Mouse (Mus musculus): ENCODE results near the gene Slc25a19.
A peak's percentile ranks its signal among the peaks of the same experiment; 100 is the strongest.

Gene Slc25a19

GRCm38 (mm10) chr11:115640978-115641663, 13.0 kb upstream of the Slc25a19 start:
- DNase-seq (ENCODE audit: low read depth): peak; percentile 90

GRCm38 (mm10) chr11:115640311-115640828, 12.3 kb upstream of the Slc25a19 start:
- no peak for DNase-seq (ENCODE audit: low read depth)

- DNase-seq (ENCODE audit: low read depth): no peak
These were observed 11.4 kb upstream of the Slc25a19 start for GRCm38 (mm10) chr11:115639540-115639939.

GRCm38 (mm10) chr11:115638498-115639409, 10.7 kb upstream of the Slc25a19 start:
- peak; percentile 73 for DNase-seq (ENCODE audit: low read depth)

GRCm38 (mm10) chr11:115636960-115637359, 8.9 kb upstream of the Slc25a19 start:
- DNase-seq (ENCODE audit: low read depth): peak; percentile 66

- no peak for DNase-seq (ENCODE audit: low read depth)
These were observed 7.4 kb upstream of the Slc25a19 start for GRCm38 (mm10) chr11:115635484-115635883.

- no peak for DNase-seq (ENCODE audit: low read depth)
These were observed 6.9 kb upstream of the Slc25a19 start for GRCm38 (mm10) chr11:115635041-115635440.

GRCm38 (mm10) chr11:115634109-115634508, 6.0 kb upstream of the Slc25a19 start:
- DNase-seq (ENCODE audit: low read depth): peak; percentile 60

GRCm38 (mm10) chr11:115632862-115633261, 4.8 kb upstream of the Slc25a19 start:
- no peak for DNase-seq (ENCODE audit: low read depth)

GRCm38 (mm10) chr11:115632247-115632646, 4.2 kb upstream of the Slc25a19 start:
- no peak for DNase-seq (ENCODE audit: low read depth)

GRCm38 (mm10) chr11:115631505-115631890, 3.4 kb upstream of the Slc25a19 start:
- DNase-seq (ENCODE audit: low read depth): peak; percentile 85

GRCm38 (mm10) chr11:115630532-115631504, 2.7 kb upstream of the Slc25a19 start:
- peak; percentile 95 for DNase-seq (ENCODE audit: low read depth)

- peak; percentile 93 for DNase-seq (ENCODE audit: low read depth)
These were observed 1.8 kb upstream of the Slc25a19 start for GRCm38 (mm10) chr11:115629734-115630531.

GRCm38 (mm10) chr11:115628465-115629101, 488 bp upstream of the Slc25a19 start:
- DNase-seq (ENCODE audit: low read depth): peak; percentile 78

- no peak for DNase-seq (ENCODE audit: low read depth)
These were observed 1.1 kb downstream of the Slc25a19 start for GRCm38 (mm10) chr11:115626824-115627616.

GRCm38 (mm10) chr11:115625877-115626276, 2.2 kb downstream of the Slc25a19 start:
- no peak for DNase-seq (ENCODE audit: low read depth)

GRCm38 (mm10) chr11:115623487-115624070, 4.5 kb downstream of the Slc25a19 start:
- DNase-seq (ENCODE audit: low read depth): no peak

- no peak for DNase-seq (ENCODE audit: low read depth)
These were observed 8.1 kb downstream of the Slc25a19 start for GRCm38 (mm10) chr11:115619949-115620348.

All from 416B (cell line).